ENCODE assay signal across 26 mouse cellular contexts in the genomic region with DNA sequence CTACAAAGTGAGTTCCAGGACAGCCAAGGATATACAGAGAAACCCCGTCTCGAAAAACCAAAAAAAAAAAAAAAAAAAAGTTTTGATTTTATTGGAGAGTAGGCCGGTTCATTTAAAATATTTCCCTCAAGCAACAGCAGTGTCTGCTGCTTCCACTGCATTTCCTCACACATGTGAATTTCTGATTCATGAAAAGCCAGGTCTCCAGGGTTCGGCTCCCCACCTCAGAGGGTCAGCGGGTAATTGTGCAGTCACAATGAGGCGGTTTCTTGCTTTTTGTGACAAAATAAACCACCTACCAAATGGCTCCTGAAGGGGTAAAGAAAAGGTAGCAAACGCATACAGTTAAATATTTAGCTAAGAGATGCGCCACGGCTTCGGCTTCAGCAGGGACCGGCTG. TPM values are rescaled to one million over a fixed set of nuclear protein-coding genes. Genes with fewer than 3 reads are reported as not detected.
"Had no signal": no experiment of that assay in that cellular context is flagged by ENCODE, and none has a peak within 500 bp of the region (broad histone marks: within the 10 kb centered on the region; RNA-seq: fewer than 3 reads in every experiment).

Gene BC048507, plus strand, starts transcription at position 301 of the 400 bp plus-strand sequence.

- H3K4me3 ChIP-seq: lung, embryonic 15.5 days; midbrain, embryonic 13.5 days; midbrain, embryonic 15.5 days; neural tube, embryonic 12.5 days; stomach, embryonic 15.5 days had no signal

- ATAC-seq: lung, postnatal 0 days; midbrain, embryonic 13.5 days; midbrain, embryonic 15.5 days had no signal

- H3K27ac ChIP-seq: liver, embryonic 14.5 days; lung, embryonic 15.5 days; macrophage; midbrain, embryonic 13.5 days; midbrain, embryonic 15.5 days; neural tube, embryonic 12.5 days; stomach, embryonic 15.5 days; stomach, postnatal 0 days had no signal

- H3K9ac ChIP-seq: liver, embryonic 14.5 days; lung, embryonic 15.5 days; midbrain, embryonic 13.5 days; midbrain, embryonic 15.5 days; neural tube, embryonic 12.5 days; stomach, embryonic 15.5 days had no signal

- H3K36me3 ChIP-seq: lung, embryonic 15.5 days; midbrain, embryonic 13.5 days; midbrain, embryonic 15.5 days; neural tube, embryonic 12.5 days; stomach, embryonic 15.5 days had no signal

- H3K27me3 ChIP-seq: lung, embryonic 15.5 days; megakaryocyte, embryonic 14.5 days; midbrain, embryonic 13.5 days; midbrain, embryonic 15.5 days; neural tube, embryonic 12.5 days; stomach, embryonic 15.5 days had no signal

- H3K9me3 ChIP-seq: lung, embryonic 15.5 days; midbrain, embryonic 15.5 days; neural tube, embryonic 12.5 days; stomach, embryonic 15.5 days had no signal

- DNase-seq: lung, adult 18-20 months; lung, postnatal 14 days; lung, postnatal 36 days; right cerebral cortex, postnatal 14 days; thymus, adult 2 months; thymus, postnatal 25 days; thymus, postnatal 4 days had no signal

- H3K4me2 ChIP-seq: lung, embryonic 15.5 days; midbrain, embryonic 11.5 days; midbrain, embryonic 13.5 days; midbrain, embryonic 15.5 days; neural tube, embryonic 12.5 days; stomach, embryonic 15.5 days had no signal

- H3K4me1 ChIP-seq: lung, embryonic 15.5 days; megakaryocyte, embryonic 14.5 days; midbrain, embryonic 13.5 days; midbrain, embryonic 15.5 days; neural tube, embryonic 12.5 days; stomach, embryonic 15.5 days had no signal

RNA-seq across cellular contexts. Expression of gene BC048507, which starts in this region (rescaled TPM):
- total RNA-seq: megakaryocyte progenitor cell, adult 5-6 weeks; midbrain, postnatal 0 days; monocyte, adult 5-6 weeks; neutrophil, adult 5-6 weeks had no signal
- polyA plus RNA-seq: liver, embryonic 14.5 days; liver, embryonic 16.5 days; lung, embryonic 15.5 days; lung, postnatal 0 days; macrophage; midbrain, embryonic 11.5 days; midbrain, embryonic 13.5 days; midbrain, postnatal 0 days; neural tube, embryonic 12.5 days; neural tube, embryonic 14.5 days; spleen, adult 2 months; stomach, postnatal 0 days; thymus, adult 2 months; urinary bladder, adult 2 months had no signal
